Mouse (Mus musculus) kidney, postnatal 0 days (tissue): Measurements from ENCODE around the gene Stat5a. TPM values are rescaled to one million over a fixed set of nuclear protein-coding genes. Genes with fewer than 3 reads are reported as not detected.

ENCODE experiments used
- ATAC-seq: fragments of 200-750 bp; cut with Nextera tagmentation; replicated peaks from 2 replicates; pipeline ENCODE4 v1.8.0; 2017; ENCODE audit warnings: low read depth, moderate number of reproducible peaks, moderate TSS enrichment, moderate library complexity; ENCODE audit not compliant: low FRiP score
- DNase-seq: peaks from one replicate; pipeline ENCODE4 v3.0.0-alpha.2; 2016; ENCODE audit warnings: low spot score
- H3K27ac ChIP-seq: fragments of 300-500 bp; sonication (generic); 2 replicates; pipeline ENCODE4 v1.5.1; 2014; ENCODE audit warnings: mild to moderate bottlenecking
- H3K27me3 ChIP-seq: fragments of 300-500 bp; sonication (generic); 2 replicates; pipeline ENCODE4 v1.6.1; 2014; ENCODE audit warnings: low read length, mixed read lengths; ENCODE audit not compliant: insufficient read depth
- H3K36me3 ChIP-seq: fragments of 300-500 bp; sonication (generic); 2 replicates; pipeline ENCODE4 v1.6.1; 2014; ENCODE audit warnings: low read length, mixed read lengths; ENCODE audit not compliant: insufficient read depth
- H3K4me1 ChIP-seq: fragments of 300-500 bp; sonication (generic); replicated peaks from 2 replicates; pipeline ENCODE4 v1.6.1; 2014; ENCODE audit warnings: antibody characterized with exemption, low read length, mixed read lengths; ENCODE audit not compliant: insufficient read depth
- H3K4me2 ChIP-seq: fragments of 300-500 bp; sonication (generic); 2 replicates; pipeline ENCODE4 v1.6.1; 2014; ENCODE audit warnings: mild to moderate bottlenecking, low read length, moderate library complexity, mixed read lengths
- H3K4me3 ChIP-seq: fragments of 300-500 bp; sonication (generic); replicated peaks from 2 replicates; pipeline ENCODE4 v1.5.1; 2014; ENCODE audit warnings: low read depth, low read length
- H3K9ac ChIP-seq: fragments of 300-500 bp; sonication (generic); 2 replicates; pipeline ENCODE4 v1.6.1; 2014; ENCODE audit warnings: low read depth, low read length
- H3K9me3 ChIP-seq: fragments of 300-500 bp; sonication (generic); replicated peaks from 2 replicates; pipeline ENCODE4 v1.6.1; 2016; ENCODE audit warnings: low read length, inconsistent platforms, mixed read lengths
- CTCF ChIP-seq: IDR thresholded peaks from 2 replicates; pipeline ENCODE4 v1.5.1; 2016; ENCODE audit warnings: antibody characterized with exemption, low read depth, mild to moderate bottlenecking, moderate library complexity
- WGBS: fragments of 180-500 bp; shearing (Covaris S2); extraction: QIAGEN DNeasy Blood & Tissue Kit; methylation state at CpG from one replicate; pipeline ENCODE4 v1.1.7; 2014; 5-methylcytosine and 5-hydroxymethylcytosine counted together
- polyA plus RNA-seq: library from polyadenylated mRNA; unstranded; fragments of >200 nt; fragmentation: Nextera tagmentation; extraction: Ambion mirVana; gene quantifications from 2 replicates; pipeline ENCODE4 v1.2.1, GENCODE M21; 2015

Stat5a gene
- polyA plus RNA-seq, 1 experiment from 2014 or later, result 4.0 TPM

DNA sequence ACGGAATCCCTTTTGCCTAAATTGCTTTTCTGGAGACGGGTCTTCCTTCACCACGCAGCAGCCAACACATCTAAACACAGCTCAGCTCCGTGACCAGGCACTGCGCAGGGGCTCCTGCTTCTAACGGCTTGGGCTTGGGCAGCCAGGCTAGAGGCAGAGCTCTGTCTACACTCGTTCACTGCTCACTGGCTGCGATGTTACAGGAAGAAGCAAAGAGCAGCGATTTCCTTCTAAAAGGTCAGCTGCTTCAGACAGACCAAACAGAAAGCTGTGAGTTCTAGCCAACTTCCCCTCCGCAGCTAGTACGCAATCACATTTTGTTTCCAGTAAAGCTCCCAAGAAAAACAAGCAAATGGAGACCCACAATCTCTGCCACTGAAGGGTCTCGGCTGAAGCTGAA, 36.8 kb upstream of the Stat5a start:
- Histone ChIP-seq H3K36me3 (no peaks in the 10 kb centered on the region), H3K4me3 (no peak overlapping the region; the same call in 1 of the 2 replicates), H3K9ac (no peak overlapping the region), H3K4me1 (no peaks in the 10 kb centered on the region), H3K9me3 (no peaks in the 10 kb centered on the region), H3K4me2 (0 out of 2 replicates have a peak overlapping the region, but pooled peaks have one; percentile 9), H3K27ac (peak overlapping the region; percentile 54), H3K27me3 (no peaks in the 10 kb centered on the region)
- 45% methylated on average over 12 of the region's 12 CpGs for WGBS
- ATAC-seq (no peak), DNase-seq (peak; percentile 59)
- no peak for TF ChIP-seq CTCF

DNA sequence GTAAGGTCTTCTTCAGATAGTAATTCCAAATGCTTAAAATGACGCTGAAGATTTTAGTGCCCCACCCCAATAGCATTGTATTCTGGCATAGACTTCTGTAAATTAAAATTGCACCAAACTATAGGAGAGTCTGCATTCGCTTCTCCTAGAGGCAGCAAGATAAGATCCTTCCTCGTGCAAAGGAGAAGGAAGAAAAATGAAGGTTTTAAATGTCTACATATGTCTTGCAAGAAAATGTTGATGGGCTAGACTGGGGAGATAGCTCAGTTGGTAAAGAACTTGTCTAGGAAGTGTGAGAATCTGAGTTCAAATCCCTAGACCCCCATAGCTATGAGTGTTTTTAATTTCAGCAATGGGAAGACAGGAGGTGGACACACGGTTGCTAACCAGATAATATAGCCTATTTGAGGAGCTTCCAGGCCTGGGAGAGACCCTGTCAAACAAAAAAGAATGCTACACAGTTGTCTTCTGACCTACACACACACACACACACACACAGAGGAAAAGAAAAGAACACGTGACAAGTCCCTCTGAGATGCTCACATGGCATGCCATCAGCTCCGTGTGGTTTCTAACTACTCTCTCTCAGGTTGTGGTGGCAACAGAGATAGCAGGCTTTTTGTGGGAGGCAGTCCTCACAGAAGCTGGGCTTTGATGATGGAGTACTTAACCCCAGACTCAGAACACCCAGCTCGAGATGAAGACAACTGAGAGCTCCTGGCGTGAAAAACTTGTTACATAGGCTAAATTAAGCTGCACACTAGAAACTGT, 35.4 kb upstream of the Stat5a start:
- Histone ChIP-seq H3K9me3 (no peaks in the 10 kb centered on the region), H3K36me3 (no peaks in the 10 kb centered on the region), H3K4me1 (no peaks in the 10 kb centered on the region), H3K9ac (no peak overlapping the region), H3K4me2 (no peak overlapping the region), H3K4me3 (no peak overlapping the region), H3K27me3 (no peaks in the 10 kb centered on the region), H3K27ac (no peak overlapping the region)
- no peak for TF ChIP-seq CTCF
- 74% methylated on average over 8 of the region's 8 CpGs for WGBS
- ATAC-seq (no peak), DNase-seq (no peak)

DNA sequence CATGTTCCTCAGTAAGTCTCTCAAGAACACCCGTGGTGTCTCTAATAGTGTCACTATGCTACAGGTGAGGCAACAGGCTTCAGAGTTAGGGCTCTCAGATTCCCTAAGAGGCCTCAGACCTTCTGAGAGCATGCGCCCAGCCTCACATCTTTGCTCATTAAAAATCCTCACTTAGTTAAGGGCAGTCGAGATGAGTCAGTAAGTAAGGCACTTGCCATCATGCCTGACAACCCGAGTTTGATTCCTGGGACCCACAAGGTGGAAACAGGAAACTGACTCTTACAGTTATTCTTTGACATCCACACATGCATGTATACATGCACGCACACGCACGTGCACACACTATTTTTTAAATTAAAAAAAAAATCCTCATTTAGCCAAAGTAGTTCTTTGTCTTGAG, 34.7 kb upstream of the Stat5a start:
- 78% methylated on average over 7 of the region's 7 CpGs for WGBS

GRCm38 (mm10) chr11:100825451-100825850, 33.7 kb upstream of the Stat5a start:
- Histone ChIP-seq H3K27me3 (no peaks in the 10 kb centered on the region), H3K4me1 (no peaks in the 10 kb centered on the region), H3K4me3 (no peak overlapping the region), H3K9ac (no peak overlapping the region), H3K27ac (no peak overlapping the region), H3K9me3 (no peaks in the 10 kb centered on the region), H3K36me3 (no peaks in the 10 kb centered on the region), H3K4me2 (no peak overlapping the region)
- ATAC-seq, result no peak
- TF ChIP-seq CTCF, result no peak
- no peak for DNase-seq
- 81% methylated on average over 9 of the region's 9 CpGs for WGBS

More for the DNA sequence above, 34.7 kb upstream of the Stat5a start:
- no peak for DNase-seq
- no peaks in the 10 kb centered on the region for H3K9me3 ChIP-seq
- no peak for TF ChIP-seq CTCF
- no peaks in the 10 kb centered on the region for H3K27me3 ChIP-seq
- no peaks in the 10 kb centered on the region for H3K36me3 ChIP-seq
- no peak for ATAC-seq
- no peaks in the 10 kb centered on the region for H3K4me1 ChIP-seq
- no peak overlapping the region for H3K27ac ChIP-seq
- H3K9ac ChIP-seq, result no peak overlapping the region
- no peak overlapping the region for H3K4me3 ChIP-seq
- H3K4me2 ChIP-seq, result no peak overlapping the region

DNA sequence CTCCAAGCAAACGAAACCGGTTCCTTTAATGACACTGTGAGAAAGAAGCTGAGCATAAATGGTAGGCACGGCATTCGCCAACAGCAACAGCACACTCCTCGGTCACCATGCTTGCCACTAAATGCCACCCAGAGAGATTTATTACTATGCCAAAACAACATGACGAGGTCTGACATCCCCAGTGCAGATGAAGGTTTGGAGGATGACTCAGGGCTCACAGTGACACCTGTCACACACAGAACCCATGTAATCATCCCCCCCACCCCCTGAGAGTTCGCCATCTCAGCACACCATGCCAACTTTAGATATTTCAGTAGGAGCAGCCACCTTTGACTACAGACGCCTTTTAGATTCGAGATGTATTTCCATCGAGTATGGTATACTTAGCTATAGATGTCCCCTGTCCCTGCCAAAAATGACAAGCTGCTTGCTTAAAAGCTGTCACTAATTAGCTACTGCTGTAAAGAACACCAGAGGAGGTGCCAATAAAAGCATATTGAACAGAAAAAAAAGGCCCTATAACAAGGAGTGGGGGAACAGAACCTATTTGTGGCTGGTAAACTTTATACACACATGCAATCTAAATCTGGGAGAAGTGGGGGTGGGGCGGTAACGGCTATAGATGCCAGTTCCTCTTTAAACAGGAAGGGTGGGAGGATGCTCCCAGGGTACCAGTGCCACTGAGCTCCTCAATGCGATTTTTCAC, 32.8 kb upstream of the Stat5a start:
- no peak overlapping the region for H3K4me2 ChIP-seq
- H3K36me3 ChIP-seq, result no peaks in the 10 kb centered on the region
- H3K27me3 ChIP-seq, result no peaks in the 10 kb centered on the region
- ATAC-seq (no peak), DNase-seq (no peak)
- H3K9me3 ChIP-seq, result no peaks in the 10 kb centered on the region
- H3K27ac ChIP-seq, result no peak overlapping the region
- no peaks in the 10 kb centered on the region for H3K4me1 ChIP-seq
- H3K9ac ChIP-seq, result no peak overlapping the region
- TF ChIP-seq CTCF, result no peak
- whole genome bisulfite sequencing, result 73% methylated on average over 13 of the region's 13 CpGs
- no peak overlapping the region for H3K4me3 ChIP-seq

DNA sequence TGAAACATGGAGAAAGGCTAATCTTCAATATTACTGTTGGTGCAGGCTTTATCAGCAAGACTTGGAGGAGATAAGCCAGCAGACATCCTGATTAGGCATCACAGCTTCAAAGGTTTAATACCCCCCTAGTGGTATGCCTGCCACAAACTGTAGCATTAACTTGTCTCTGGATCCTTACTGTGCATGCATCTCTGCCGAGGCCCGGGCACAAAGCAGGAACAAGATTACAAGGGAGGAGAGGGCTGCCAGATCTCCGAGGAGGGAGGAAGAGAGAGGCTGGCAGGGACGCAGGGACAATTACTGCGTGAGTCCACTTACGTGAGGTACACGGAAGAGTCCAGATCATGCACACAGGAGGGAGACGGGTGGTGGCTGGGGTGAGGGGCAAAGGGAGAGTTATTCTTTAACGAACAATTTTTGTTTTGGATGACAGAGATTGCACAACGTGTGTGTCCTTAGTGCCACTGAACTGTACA, 30.4 kb upstream of the Stat5a start:
- ATAC-seq, result no peak
- no peak for DNase-seq
- Histone ChIP-seq H3K27me3 (no peaks in the 10 kb centered on the region), H3K36me3 (no peaks in the 10 kb centered on the region), H3K9me3 (no peaks in the 10 kb centered on the region), H3K4me1 (0 out of 2 replicates have a peak, but pooled peaks cover 5% of the 10 kb centered on the region), H3K27ac (no peak overlapping the region), H3K4me3 (no peak overlapping the region), H3K4me2 (no peak overlapping the region), H3K9ac (no peak overlapping the region)
- 56% methylated on average over 10 of the region's 10 CpGs for WGBS
- no peak for TF ChIP-seq CTCF
